Mouse (Mus musculus) bone marrow, adult 2 months (tissue): ENCODE data around the gene Sept7.

ENCODE experiments used
- CTCF ChIP-seq: fragments of 200-500 bp; IDR thresholded peaks from 2 replicates; pipeline ENCODE4 v1.5.1; 2011; ENCODE audit warnings: low read length, control low read depth; ENCODE audit not compliant: control insufficient read depth, insufficient read depth
- POLR2A ChIP-seq: fragments of 200-500 bp; IDR thresholded peaks from 2 replicates; pipeline ENCODE4 v1.6.1; 2011; ENCODE audit warnings: low read depth, mild to moderate bottlenecking, control low read depth, low read length, borderline replicate concordance; ENCODE audit not compliant: control insufficient read depth

DNA sequence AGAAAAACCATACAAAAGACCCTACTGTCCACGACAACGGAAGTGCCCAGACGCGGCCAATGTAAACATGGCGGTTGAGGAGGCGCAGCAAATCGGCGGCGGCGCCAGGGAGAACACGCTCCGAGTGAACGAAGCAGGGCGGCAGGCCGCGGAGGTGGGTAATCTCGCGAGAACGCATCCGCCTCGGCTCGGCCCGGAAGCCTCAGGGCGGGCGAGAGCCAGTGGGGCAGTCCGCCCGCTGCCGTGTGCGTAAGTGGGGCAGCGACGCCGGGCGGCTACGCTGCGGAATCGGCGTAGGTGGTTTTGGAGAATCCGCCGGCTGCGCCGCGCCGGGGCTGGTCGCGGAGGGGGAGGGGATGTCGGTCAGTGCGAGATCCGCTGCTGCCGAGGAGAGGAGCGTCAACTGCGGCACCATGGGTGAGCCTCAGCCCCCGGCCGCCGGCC is at the start of gene Sept7:
- TF ChIP-seq POLR2A = peak; percentile 82
- TF ChIP-seq CTCF = no peak
